23 mouse cellular contexts compared by ENCODE assay signal in genomic region chr7:109238724-109239123, GRCm38 (mm10).
DNase-seq lines count a peak whose midpoint lies in the region; ATAC-seq and TF ChIP-seq lines count a peak whose summit lies in the region.
"Had no signal": no experiment of that assay in that cellular context is flagged by ENCODE, and none has a peak within 500 bp of the region (broad histone marks: within the 10 kb centered on the region; RNA-seq: fewer than 3 reads in every experiment).

No protein-coding gene starts in this region.

- no peak for TF ChIP-seq CTCF in midbrain, postnatal 0 days (IDR thresholded peaks at IDR 0.05)

- H3K27ac ChIP-seq in hindbrain, embryonic 10.5 days, result peak overlapping the region; percentile 25; the same call in 1 of the 2 replicates
- H3K27ac ChIP-seq in hindbrain, embryonic 11.5 days (ENCODE audit: low read depth, low read length), result no peak overlapping the region
- 0 out of 2 replicates have a peak overlapping the region, but pooled peaks have one; percentile 10 for H3K27ac ChIP-seq in midbrain, embryonic 14.5 days (replicated peaks; ENCODE audit: low read depth, low read length)
- H3K27ac ChIP-seq in midbrain, postnatal 0 days (ENCODE audit: low read depth, low read length), result no peak overlapping the region
- H3K27ac ChIP-seq: embryonic facial prominence, embryonic 13.5 days; forebrain, embryonic 15.5 days; heart, embryonic 15.5 days; hindbrain, embryonic 15.5 days had no signal

- no peak for ATAC-seq in hindbrain, embryonic 11.5 days (ENCODE audit: low FRiP score)
- ATAC-seq in midbrain, embryonic 14.5 days (ENCODE audit: low FRiP score, low TSS enrichment), result no peak
- ATAC-seq in midbrain, postnatal 0 days (ENCODE audit: low FRiP score), result no peak
- ATAC-seq: activated CD4-positive, CD25-positive, alpha-beta regulatory T cell, adult 4 months; CD4-positive, CD25-positive, alpha-beta regulatory T cell, adult 4 months; forebrain, embryonic 15.5 days; intestine, embryonic 16.5 days; Patski had no signal

- DNase-seq in adrenal gland, adult 2 months, result peak; percentile 10
- no peak for DNase-seq in adrenal gland, postnatal 4 days (ENCODE audit: low spot score in 2 of 2)
- no peak for DNase-seq in hindbrain, embryonic 10.5 days (ENCODE audit: low spot score)
- DNase-seq in hindbrain, embryonic 11.5 days (ENCODE audit: low spot score), result no peak
- DNase-seq in midbrain, embryonic 14.5 days, result no peak
- no peak for DNase-seq in midbrain, postnatal 0 days (ENCODE audit: low spot score)
- DNase-seq in heart, adult 8-10 months (ENCODE audit: low spot score), result no peak
- DNase-seq: B cell, adult 2 months; cerebellum, adult 18-20 months; cerebellum, adult 9-11 months; cerebellum, postnatal 36 days; gastrocnemius, postnatal 10 days; heart, adult 18-20 months; heart, postnatal 14 days had no signal

- H3K4me3 ChIP-seq in hindbrain, embryonic 10.5 days, result no peak overlapping the region
- H3K4me3 ChIP-seq in hindbrain, embryonic 11.5 days (ENCODE audit: low read depth, low read length), result no peak overlapping the region
- no peak overlapping the region for H3K4me3 ChIP-seq in midbrain, embryonic 14.5 days (replicated peaks; ENCODE audit: low read depth, low read length)
- no peak overlapping the region for H3K4me3 ChIP-seq in midbrain, postnatal 0 days (ENCODE audit: low read depth, low read length)
- H3K4me3 ChIP-seq: embryonic facial prominence, embryonic 13.5 days; forebrain, embryonic 15.5 days; heart, embryonic 15.5 days; hindbrain, embryonic 15.5 days had no signal

- no peak overlapping the region for H3K4me2 ChIP-seq in hindbrain, embryonic 11.5 days (replicated peaks; ENCODE audit: low read depth, low read length)
- no peak overlapping the region for H3K4me2 ChIP-seq in midbrain, embryonic 14.5 days (ENCODE audit: low read length)
- H3K4me2 ChIP-seq in midbrain, postnatal 0 days (ENCODE audit: low read depth, low read length, poor library complexity, severe bottlenecking), result no peak overlapping the region
- H3K4me2 ChIP-seq: embryonic facial prominence, embryonic 13.5 days; forebrain, embryonic 15.5 days; heart, embryonic 11.5 days; heart, embryonic 15.5 days; hindbrain, embryonic 15.5 days had no signal

- H3K9ac ChIP-seq in hindbrain, embryonic 11.5 days (ENCODE audit: low read depth, low read length), result no peak overlapping the region
- no peak overlapping the region for H3K9ac ChIP-seq in midbrain, embryonic 14.5 days (replicated peaks; ENCODE audit: low read length)
- no peak overlapping the region for H3K9ac ChIP-seq in midbrain, postnatal 0 days (replicated peaks; ENCODE audit: low read length, poor library complexity, severe bottlenecking)
- H3K9ac ChIP-seq: embryonic facial prominence, embryonic 13.5 days; forebrain, embryonic 15.5 days; heart, embryonic 15.5 days; hindbrain, embryonic 15.5 days had no signal

- 74% methylated on average over 10 of the region's 10 CpGs for WGBS in hindbrain, embryonic 10.5 days
- WGBS in hindbrain, embryonic 11.5 days, result 69% methylated on average over 10 of the region's 10 CpGs
- WGBS in midbrain, embryonic 14.5 days, result 49% methylated on average over 10 of the region's 10 CpGs
- WGBS in midbrain, postnatal 0 days, result 62% methylated on average over 10 of the region's 10 CpGs

- H3K36me3 ChIP-seq in hindbrain, embryonic 10.5 days, result no peaks in the 10 kb centered on the region
- H3K36me3 ChIP-seq in hindbrain, embryonic 11.5 days (ENCODE audit: control insufficient read depth, insufficient read depth, low read length), result no peaks in the 10 kb centered on the region
- no peaks in the 10 kb centered on the region for H3K36me3 ChIP-seq in midbrain, embryonic 14.5 days (ENCODE audit: control insufficient read depth, insufficient read depth, low read length)
- H3K36me3 ChIP-seq in midbrain, postnatal 0 days (ENCODE audit: insufficient read depth, low read length), result no peaks in the 10 kb centered on the region
- H3K36me3 ChIP-seq: embryonic facial prominence, embryonic 13.5 days; forebrain, embryonic 15.5 days; heart, embryonic 15.5 days; hindbrain, embryonic 15.5 days had no signal

- peaks cover 41% of the 10 kb centered on the region for H3K4me1 ChIP-seq in hindbrain, embryonic 10.5 days (replicated peaks)
- H3K4me1 ChIP-seq in hindbrain, embryonic 11.5 days (replicated peaks; ENCODE audit: control insufficient read depth, insufficient read depth, low read length), result peaks cover 3% of the 10 kb centered on the region
- H3K4me1 ChIP-seq in midbrain, embryonic 14.5 days (ENCODE audit: control insufficient read depth, insufficient read depth, low read length), result peaks cover 44% of the 10 kb centered on the region
- 0 out of 2 replicates have a peak, but pooled peaks cover 2% of the 10 kb centered on the region for H3K4me1 ChIP-seq in midbrain, postnatal 0 days (ENCODE audit: insufficient read depth, low read length)
- H3K4me1 ChIP-seq: heart, embryonic 15.5 days had no signal

- H3K9me3 ChIP-seq in hindbrain, embryonic 10.5 days, result no peaks in the 10 kb centered on the region
- no peaks in the 10 kb centered on the region for H3K9me3 ChIP-seq in hindbrain, embryonic 11.5 days (ENCODE audit: control insufficient read depth, low read length)
- no peaks in the 10 kb centered on the region for H3K9me3 ChIP-seq in midbrain, embryonic 14.5 days (ENCODE audit: control insufficient read depth, low read length)
- H3K9me3 ChIP-seq in midbrain, postnatal 0 days (ENCODE audit: low read length), result no peaks in the 10 kb centered on the region
- H3K9me3 ChIP-seq: embryonic facial prominence, embryonic 13.5 days; forebrain, embryonic 15.5 days; heart, embryonic 15.5 days; hindbrain, embryonic 15.5 days had no signal

- peaks cover 4% of the 10 kb centered on the region for H3K27me3 ChIP-seq in hindbrain, embryonic 10.5 days (ENCODE audit: insufficient read depth, poor library complexity, severe bottlenecking)
- H3K27me3 ChIP-seq in hindbrain, embryonic 11.5 days (ENCODE audit: control insufficient read depth, insufficient read depth, low read length), result no peaks in the 10 kb centered on the region
- no peaks in the 10 kb centered on the region for H3K27me3 ChIP-seq in midbrain, embryonic 14.5 days (ENCODE audit: control insufficient read depth, insufficient read depth, low read length)
- no peaks in the 10 kb centered on the region for H3K27me3 ChIP-seq in midbrain, postnatal 0 days (ENCODE audit: insufficient read depth, low read length)
- H3K27me3 ChIP-seq: Patski had no signal

Comparison
In these comparisons a context has a peak if more than half of its experiments do, and no peak if none do; other contexts are left out.
1. H3K27ac ChIP-seq: peak in hindbrain, embryonic 10.5 days (single experiment) and midbrain, embryonic 14.5 days (single experiment); none in hindbrain, embryonic 11.5 days (single experiment) and midbrain, postnatal 0 days (single experiment).